Mouse (Mus musculus) right cerebral cortex, adult 18-20 months (tissue): ENCODE measurements around the gene Supt6.

ENCODE experiments used
- DNase-seq: peaks from one replicate; pipeline ENCODE4 v3.0.0; 2022; ENCODE audit warnings: mixed read lengths

The Supt6 gene

GRCm38 (mm10) chr11:78164924-78165760, 80.6 kb downstream of the Supt6 start, which contains the start of gene Traf4:
Traf4 (minus strand) TSS chr11:78165589.
- DNase-seq: peak; percentile 73

DNA sequence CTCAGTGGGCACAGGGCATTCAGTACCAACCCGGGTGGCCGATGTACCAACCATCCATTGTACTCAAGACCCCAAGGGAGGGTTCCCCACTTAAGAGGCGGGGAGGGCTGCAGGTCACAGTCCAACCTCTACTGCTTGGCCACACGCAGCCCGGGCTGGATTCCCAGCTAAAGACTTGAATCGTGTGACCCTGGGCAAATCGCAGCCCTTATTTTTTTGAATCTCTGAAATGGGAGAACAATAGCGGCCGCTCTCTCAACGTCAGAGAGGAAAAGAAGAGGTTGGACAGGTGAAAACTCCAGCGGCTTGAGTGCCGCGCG, 81.2 kb downstream of the Supt6 start:
- no peak for DNase-seq

- DNase-seq: no peak
These were observed 81.8 kb downstream of the Supt6 start for GRCm38 (mm10) chr11:78163681-78164603.

DNA sequence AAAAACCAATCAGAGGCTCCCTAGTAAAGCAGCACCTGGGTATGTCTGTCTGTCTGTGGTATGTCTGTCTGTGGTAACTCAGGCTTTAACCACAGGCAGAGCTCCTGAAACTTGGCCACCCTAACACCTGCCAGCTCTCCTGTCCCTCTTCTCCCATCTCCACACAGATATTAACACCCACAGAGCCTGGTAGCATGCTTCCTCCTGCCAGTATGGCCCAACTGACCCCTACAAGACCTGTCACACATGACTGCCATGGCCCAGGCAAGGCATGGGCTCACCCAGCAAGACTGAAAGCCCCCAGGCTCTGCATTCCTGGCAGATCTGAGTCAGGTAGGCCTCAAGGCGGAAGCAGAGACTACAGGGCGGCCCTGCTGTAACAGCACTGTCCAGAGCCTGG, 82.7 kb downstream of the Supt6 start:
- DNase-seq: no peak

- DNase-seq: no peak
These were observed 83.3 kb downstream of the Supt6 start for GRCm38 (mm10) chr11:78162504-78162903.

DNA sequence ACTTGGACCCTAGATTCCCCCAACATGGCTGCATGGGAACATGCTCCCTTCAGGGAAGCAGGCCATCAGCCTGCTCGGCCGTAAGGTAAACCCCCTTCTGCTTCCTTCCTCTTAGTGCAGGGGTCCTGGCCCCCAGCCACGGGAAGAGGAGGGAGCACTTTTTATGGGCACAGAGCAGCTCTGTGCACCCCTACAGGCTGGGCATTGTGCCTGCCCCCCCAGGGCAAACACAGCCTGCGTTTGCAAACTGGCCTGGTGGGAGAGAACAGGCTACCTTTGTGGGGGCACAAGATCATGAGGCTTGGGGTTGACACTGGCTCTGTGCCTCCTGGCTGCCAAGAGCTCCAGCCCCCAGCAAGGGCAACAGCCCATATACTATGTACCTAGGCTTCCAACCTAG, 83.8 kb downstream of the Supt6 start:
- no peak for DNase-seq

- no peak for DNase-seq
These were observed 84.6 kb downstream of the Supt6 start for GRCm38 (mm10) chr11:78161169-78161568.

DNA sequence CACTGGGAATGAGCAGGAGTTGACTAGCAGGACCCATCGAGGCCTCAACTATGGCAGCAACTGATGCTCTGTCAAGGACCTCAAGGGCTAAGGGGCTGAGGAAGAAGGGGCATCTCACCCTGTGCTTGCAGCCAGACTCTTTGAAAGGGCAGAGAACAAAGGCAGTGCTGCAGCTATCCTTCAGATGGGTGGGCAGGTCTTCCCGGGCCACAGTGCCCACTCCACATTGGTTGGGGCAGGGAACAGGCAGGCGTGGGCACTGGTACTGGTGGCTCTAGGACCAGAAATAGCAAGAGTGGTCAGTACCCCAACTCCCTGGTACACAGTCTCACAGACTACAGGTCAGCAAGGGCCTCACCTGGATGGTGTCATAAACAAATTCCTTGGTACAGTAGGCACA, 85.1 kb downstream of the Supt6 start:
- DNase-seq: no peak

DNA sequence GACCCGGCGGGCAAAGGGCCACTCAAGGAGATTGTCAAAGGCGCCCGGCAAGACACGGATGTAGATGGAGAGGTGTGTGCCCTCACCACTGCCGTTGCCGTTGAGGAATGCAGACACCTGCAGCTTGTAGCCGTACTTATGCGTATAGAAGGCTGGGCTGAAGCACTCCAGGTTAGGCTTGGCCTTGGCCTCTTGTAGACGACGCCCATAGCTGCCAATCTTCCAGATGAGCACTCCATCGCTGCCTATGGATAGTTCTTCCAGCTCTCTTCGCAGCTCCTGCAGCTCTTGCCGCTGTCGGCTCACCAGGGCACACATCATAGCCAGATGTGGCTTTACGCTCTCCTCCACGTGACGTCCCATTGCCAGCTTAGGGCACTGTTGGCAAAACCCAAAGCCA, 85.6 kb downstream of the Supt6 start:
- DNase-seq: no peak

- DNase-seq: no peak
These were observed 86.2 kb downstream of the Supt6 start for GRCm38 (mm10) chr11:78159557-78159956.

DNA sequence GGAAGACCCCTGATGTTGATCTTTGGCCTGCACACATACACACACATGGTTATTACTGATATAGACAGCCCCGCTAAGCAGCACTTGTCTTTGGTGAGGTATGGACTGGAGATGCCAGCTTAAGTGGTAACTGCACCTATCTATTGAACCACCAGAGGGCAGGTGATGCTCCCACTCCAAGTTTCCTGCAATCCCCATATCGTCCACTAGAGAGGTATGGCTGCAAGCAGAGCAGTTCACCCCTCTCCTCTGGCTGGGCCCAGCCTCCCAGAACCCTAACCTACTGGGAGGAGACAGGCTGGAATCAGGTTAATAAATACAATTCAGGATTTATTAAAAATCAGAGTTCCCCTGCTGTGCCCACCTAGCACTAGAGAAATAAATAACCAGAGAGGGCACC, 86.7 kb downstream of the Supt6 start:
- DNase-seq: peak; percentile 82
